15 mouse cellular contexts compared by ENCODE assay signal in genomic region chr2:30655746-30656145, GRCm38 (mm10).
DNase-seq lines count a peak whose midpoint lies in the region; ATAC-seq lines count a peak whose summit lies in the region.
"Had no signal": no experiment of that assay in that cellular context is flagged by ENCODE, and none has a peak within 500 bp of the region (broad histone marks: within the 10 kb centered on the region; RNA-seq: fewer than 3 reads in every experiment).

No protein-coding gene starts in this region.

- H3K9me3 ChIP-seq in hindbrain, embryonic 12.5 days (replicated peaks): no peaks in the 10 kb centered on the region
- no peaks in the 10 kb centered on the region for H3K9me3 ChIP-seq in hindbrain, embryonic 16.5 days (ENCODE audit: control insufficient read depth, low read length)
- H3K9me3 ChIP-seq in megakaryocyte, embryonic 14.5 days: peaks cover 16% of the 10 kb centered on the region
- H3K9me3 ChIP-seq in limb, embryonic 10.5 days (replicated peaks): no peaks in the 10 kb centered on the region
- no peaks in the 10 kb centered on the region for H3K9me3 ChIP-seq in midbrain, embryonic 16.5 days (replicated peaks; ENCODE audit: control insufficient read depth, low read length, poor library complexity, severe bottlenecking)

- no peaks in the 10 kb centered on the region for H3K36me3 ChIP-seq in hindbrain, embryonic 12.5 days
- no peaks in the 10 kb centered on the region for H3K36me3 ChIP-seq in hindbrain, embryonic 16.5 days (ENCODE audit: control insufficient read depth, insufficient read depth, low read length)
- H3K36me3 ChIP-seq in megakaryocyte, embryonic 14.5 days (replicated peaks; ENCODE audit: low read length): peaks cover 6% of the 10 kb centered on the region
- H3K36me3 ChIP-seq in limb, embryonic 10.5 days: no peaks in the 10 kb centered on the region
- H3K36me3 ChIP-seq in midbrain, embryonic 16.5 days (ENCODE audit: control insufficient read depth, insufficient read depth, low read length): no peaks in the 10 kb centered on the region

- no peak overlapping the region for H3K4me3 ChIP-seq in hindbrain, embryonic 12.5 days
- no peak overlapping the region for H3K4me3 ChIP-seq in hindbrain, embryonic 16.5 days (ENCODE audit: low read length)
- peak overlapping the region; percentile 59 for H3K4me3 ChIP-seq in megakaryocyte, embryonic 14.5 days (replicated peaks)
- H3K4me3 ChIP-seq in limb, embryonic 10.5 days: no peak overlapping the region
- no peak overlapping the region for H3K4me3 ChIP-seq in midbrain, embryonic 16.5 days (ENCODE audit: low read depth, low read length)

- H3K9ac ChIP-seq in hindbrain, embryonic 12.5 days: no peak overlapping the region
- no peak overlapping the region for H3K9ac ChIP-seq in hindbrain, embryonic 16.5 days (ENCODE audit: low read depth, low read length)
- H3K9ac ChIP-seq in midbrain, embryonic 16.5 days (ENCODE audit: low read depth, low read length): no peak overlapping the region

- no peak overlapping the region for H3K4me2 ChIP-seq in hindbrain, embryonic 12.5 days (replicated peaks)
- no peak overlapping the region for H3K4me2 ChIP-seq in hindbrain, embryonic 16.5 days (ENCODE audit: low read length)
- H3K4me2 ChIP-seq in midbrain, embryonic 16.5 days (ENCODE audit: low read length): no peak overlapping the region

- ATAC-seq in hindbrain, embryonic 12.5 days (ENCODE audit: low FRiP score): no peak
- no peak for ATAC-seq in hindbrain, embryonic 16.5 days
- no peak for ATAC-seq in megakaryocyte, adult 5-6 weeks (ENCODE audit: poor library complexity, severe bottlenecking)
- no peak for ATAC-seq in midbrain, embryonic 16.5 days

- 89% methylated on average over 5 of the region's 5 CpGs for WGBS in hindbrain, embryonic 12.5 days
- WGBS in hindbrain, embryonic 16.5 days: 90% methylated on average over 5 of the region's 5 CpGs
- WGBS in limb, embryonic 10.5 days: 87% methylated on average over 5 of the region's 5 CpGs
- 88% methylated on average over 5 of the region's 5 CpGs for WGBS in midbrain, embryonic 16.5 days

- no peaks in the 10 kb centered on the region for H3K27me3 ChIP-seq in hindbrain, embryonic 12.5 days
- no peaks in the 10 kb centered on the region for H3K27me3 ChIP-seq in hindbrain, embryonic 16.5 days (replicated peaks; ENCODE audit: control insufficient read depth, insufficient read depth, low read length)
- H3K27me3 ChIP-seq in megakaryocyte, embryonic 14.5 days (replicated peaks): peaks cover 15% of the 10 kb centered on the region
- H3K27me3 ChIP-seq in limb, embryonic 10.5 days (ENCODE audit: low read depth, poor library complexity, severe bottlenecking): no peaks in the 10 kb centered on the region
- no peaks in the 10 kb centered on the region for H3K27me3 ChIP-seq in midbrain, embryonic 16.5 days (ENCODE audit: control insufficient read depth, insufficient read depth, low read depth, low read length)

- no peak for DNase-seq in limb, embryonic 10.5 days (ENCODE audit: low spot score)
- no peak for DNase-seq in spleen, postnatal 36 days (ENCODE audit: low spot score in 2 of 2)
- DNase-seq in thymus, postnatal 14 days: no peak
- DNase-seq: adrenal gland, postnatal 36 days; cerebellum, adult 8-10 months; heart, postnatal 14 days; kidney, postnatal 10 days; layer of hippocampus, adult 9-11 months; lung, adult 2 months; lung, postnatal 4 days had no signal

- peaks cover 85% of the 10 kb centered on the region for H3K4me1 ChIP-seq in hindbrain, embryonic 12.5 days
- H3K4me1 ChIP-seq in hindbrain, embryonic 16.5 days (ENCODE audit: control insufficient read depth, insufficient read depth, low read depth, low read length): peaks cover 76% of the 10 kb centered on the region
- H3K4me1 ChIP-seq in megakaryocyte, embryonic 14.5 days: peaks cover 83% of the 10 kb centered on the region
- peaks cover 94% of the 10 kb centered on the region for H3K4me1 ChIP-seq in limb, embryonic 10.5 days
- H3K4me1 ChIP-seq in midbrain, embryonic 16.5 days (ENCODE audit: control insufficient read depth, insufficient read depth, low read length): peaks cover 80% of the 10 kb centered on the region

- H3K27ac ChIP-seq in hindbrain, embryonic 12.5 days: 0 out of 2 replicates have a peak overlapping the region, but pooled peaks have one; percentile 35
- H3K27ac ChIP-seq in hindbrain, embryonic 16.5 days (ENCODE audit: low read depth, low read length): no peak overlapping the region
- H3K27ac ChIP-seq in limb, embryonic 10.5 days: peak overlapping the region; percentile 95
- H3K27ac ChIP-seq in midbrain, embryonic 16.5 days (ENCODE audit: low read length): peak overlapping the region; percentile 100
